ENCODE assay signal across 20 mouse cellular contexts in genomic region chr9:60527051-60527450, GRCm38 (mm10). TPM values are rescaled to one million over a fixed set of nuclear protein-coding genes. Genes with fewer than 3 reads are reported as not detected.
A peak's percentile ranks its signal among the peaks of the same experiment; 100 is the strongest.
DNase-seq lines count a peak whose midpoint lies in the region; ATAC-seq and TF ChIP-seq lines count a peak whose summit lies in the region.
"Had no signal": no experiment of that assay in that cellular context is flagged by ENCODE, and none has a peak within 500 bp of the region (broad histone marks: within the 10 kb centered on the region; RNA-seq: fewer than 3 reads in every experiment).

No protein-coding gene starts in this region.

- H3K79me2 ChIP-seq in myocyte (ENCODE audit: control insufficient read depth, insufficient read depth), result no peaks in the 10 kb centered on the region

- H3K27ac ChIP-seq in heart, embryonic 14.5 days (replicated peaks in 1 of 2; ENCODE audit: control insufficient read depth in 1 of 2, insufficient read depth in 1 of 2, low read depth in 2 of 2, low read length in 2 of 2), result peak overlapping the region; percentile 80 to 89
- peak overlapping the region; percentile 18; the same call in 1 of the 2 replicates for H3K27ac ChIP-seq in lung, embryonic 16.5 days (ENCODE audit: low read length)
- H3K27ac ChIP-seq in forebrain, embryonic 14.5 days (ENCODE audit: low read depth, low read length), result no peak overlapping the region
- H3K27ac ChIP-seq: embryonic facial prominence, embryonic 15.5 days; forebrain, embryonic 15.5 days; hindbrain, embryonic 12.5 days; kidney, postnatal 0 days; limb, embryonic 15.5 days; liver, embryonic 14.5 days; midbrain, embryonic 10.5 days had no signal

- peaks cover 35 to 39% of the 10 kb centered on the region in 2 experiments for H3K4me1 ChIP-seq in heart, embryonic 14.5 days (ENCODE audit: control insufficient read depth in 2 of 2, insufficient read depth in 2 of 2, low read length in 2 of 2)
- H3K4me1 ChIP-seq in lung, embryonic 16.5 days (replicated peaks; ENCODE audit: control insufficient read depth, insufficient read depth, low read length), result peaks cover 16% of the 10 kb centered on the region
- 0 out of 2 replicates have a peak, but pooled peaks cover 2% of the 10 kb centered on the region for H3K4me1 ChIP-seq in lung, adult 2 months (ENCODE audit: control insufficient read depth, insufficient read depth, low read length)
- H3K4me1 ChIP-seq in forebrain, embryonic 14.5 days (ENCODE audit: control insufficient read depth, insufficient read depth, low read length), result no peaks in the 10 kb centered on the region
- H3K4me1 ChIP-seq: forebrain, embryonic 15.5 days had no signal

- H3K4me3 ChIP-seq in heart, embryonic 14.5 days (ENCODE audit: control insufficient read depth in 1 of 2, insufficient read depth in 1 of 2, low read depth in 1 of 2, low read length in 2 of 2), result no peak overlapping the region
- H3K4me3 ChIP-seq in lung, embryonic 16.5 days (ENCODE audit: low read length), result no peak overlapping the region
- H3K4me3 ChIP-seq in lung, adult 2 months (replicated peaks; ENCODE audit: extremely low read depth, low read depth, low read length), result no peak overlapping the region
- H3K4me3 ChIP-seq in myocyte, result no peak overlapping the region
- no peak overlapping the region for H3K4me3 ChIP-seq in forebrain, embryonic 14.5 days (ENCODE audit: low read depth, low read length)
- H3K4me3 ChIP-seq: embryonic facial prominence, embryonic 15.5 days; forebrain, embryonic 15.5 days; hindbrain, embryonic 12.5 days; limb, embryonic 15.5 days; midbrain, embryonic 10.5 days had no signal

- CTCF ChIA-PET in Patski (lab: Charles Lee), result interaction anchor here (0.8 to 2.0 kb wide), 2 partner anchors 9 to 282 kb away, joined by 3 to 4 read pairs; no protein-coding TSS in a partner anchor

- in situ Hi-C loops in Patski (cut with MboI; ENCODE audit: low pct_unique_long_range_greater_than_20kb), result no loop called here

- no peak for TF ChIP-seq CTCF in lung, adult 2 months (IDR thresholded peaks at IDR 0.05; ENCODE audit: insufficient read depth, low read length)
- TF ChIP-seq CTCF in Patski (IDR thresholded peaks at IDR 0.05), result no peak

- DNase-seq in heart, postnatal 36 days, result no peak
- DNase-seq in lung, adult 2 months, result no peak
- no peak for DNase-seq in Patski (ENCODE audit: low read depth, low spot score)
- DNase-seq in forebrain, embryonic 14.5 days (ENCODE audit: low spot score), result no peak
- DNase-seq: cerebellum, adult 9-10 months; kidney, adult 18-20 months; left cerebral cortex, postnatal 4 days; thymus, adult 18-20 months; thymus, postnatal 4 days had no signal

- POLR2A ChIA-PET in Patski (lab: Charles Lee), result no interaction called here

- no peaks in the 10 kb centered on the region for H3K27me3 ChIP-seq in heart, embryonic 14.5 days (ENCODE audit: control insufficient read depth, insufficient read depth, low read length)
- H3K27me3 ChIP-seq in lung, embryonic 16.5 days (ENCODE audit: control insufficient read depth, insufficient read depth, low read depth, low read length), result no peaks in the 10 kb centered on the region
- H3K27me3 ChIP-seq in Patski, result no peaks in the 10 kb centered on the region
- no peaks in the 10 kb centered on the region for H3K27me3 ChIP-seq in myocyte (ENCODE audit: control insufficient read depth, insufficient read depth, insufficient read length)
- 0 out of 2 replicates have a peak, but pooled peaks cover 2% of the 10 kb centered on the region for H3K27me3 ChIP-seq in forebrain, embryonic 14.5 days (replicated peaks; ENCODE audit: control insufficient read depth, insufficient read depth, low read length)
- H3K27me3 ChIP-seq: forebrain, embryonic 15.5 days had no signal

- H3K9ac ChIP-seq in heart, embryonic 14.5 days (ENCODE audit: low read length), result peak overlapping the region; percentile 31; the same call in 1 of the 2 replicates
- no peak overlapping the region for H3K9ac ChIP-seq in lung, embryonic 16.5 days (ENCODE audit: low read length)
- H3K9ac ChIP-seq in forebrain, embryonic 14.5 days (ENCODE audit: low read length), result no peak overlapping the region
- H3K9ac ChIP-seq: embryonic facial prominence, embryonic 15.5 days; forebrain, embryonic 15.5 days; hindbrain, embryonic 12.5 days; limb, embryonic 15.5 days; liver, embryonic 14.5 days had no signal

- peak overlapping the region; percentile 11; the same call in 1 of the 2 replicates for H3K4me2 ChIP-seq in heart, embryonic 14.5 days (ENCODE audit: low read length)
- H3K4me2 ChIP-seq in lung, embryonic 16.5 days (ENCODE audit: low read depth, low read length), result no peak overlapping the region
- peak overlapping the region; percentile 5 for H3K4me2 ChIP-seq in myocyte (ENCODE audit: low read depth)
- H3K4me2 ChIP-seq in forebrain, embryonic 14.5 days (ENCODE audit: low read length), result no peak overlapping the region
- H3K4me2 ChIP-seq: embryonic facial prominence, embryonic 15.5 days; forebrain, embryonic 15.5 days; hindbrain, embryonic 12.5 days; limb, embryonic 15.5 days had no signal

- no peak for TF ChIP-seq POLR2A in lung, adult 2 months (IDR thresholded peaks at IDR 0.05; ENCODE audit: borderline replicate concordance, extremely low read depth, low read depth, low read length)
- no peak for TF ChIP-seq POLR2A in myocyte (IDR thresholded peaks at IDR 0.05; ENCODE audit: insufficient read length, low read depth)

- no peaks in the 10 kb centered on the region for H3K9me3 ChIP-seq in heart, embryonic 14.5 days (ENCODE audit: control insufficient read depth, low read length)
- no peaks in the 10 kb centered on the region for H3K9me3 ChIP-seq in lung, embryonic 16.5 days (ENCODE audit: control insufficient read depth, low read length)
- no peaks in the 10 kb centered on the region for H3K9me3 ChIP-seq in forebrain, embryonic 14.5 days (replicated peaks; ENCODE audit: control insufficient read depth, low read length)
- H3K9me3 ChIP-seq: embryonic facial prominence, embryonic 15.5 days; forebrain, embryonic 15.5 days; hindbrain, embryonic 12.5 days; limb, embryonic 15.5 days; midbrain, embryonic 10.5 days had no signal

- H3K36me3 ChIP-seq in heart, embryonic 14.5 days (ENCODE audit: control insufficient read depth, insufficient read depth, low read length), result no peaks in the 10 kb centered on the region
- H3K36me3 ChIP-seq in lung, embryonic 16.5 days (ENCODE audit: control insufficient read depth, insufficient read depth, low read length), result no peaks in the 10 kb centered on the region
- H3K36me3 ChIP-seq in myocyte (ENCODE audit: control insufficient read depth, insufficient read depth), result no peaks in the 10 kb centered on the region
- H3K36me3 ChIP-seq in forebrain, embryonic 14.5 days (ENCODE audit: control insufficient read depth, insufficient read depth, low read length), result no peaks in the 10 kb centered on the region
- H3K36me3 ChIP-seq: embryonic facial prominence, embryonic 15.5 days; forebrain, embryonic 15.5 days; hindbrain, embryonic 12.5 days; limb, embryonic 15.5 days; midbrain, embryonic 10.5 days had no signal

- no peak overlapping the region for H3ac ChIP-seq in myocyte (ENCODE audit: control insufficient read depth, insufficient read length)

- 40% methylated on average over 5 of the region's 5 CpGs for WGBS in heart, embryonic 14.5 days
- 34% methylated on average over 5 of the region's 5 CpGs for WGBS in lung, embryonic 16.5 days
- 42% methylated on average over 5 of the region's 5 CpGs for WGBS in lung, adult 2 months
- 82% methylated on average over 5 of the region's 5 CpGs for WGBS in forebrain, embryonic 14.5 days

- intact Hi-C loops in heart, postnatal 36 days (cut with DNase I), result no loop called here

- no peak for ATAC-seq in heart, embryonic 14.5 days (ENCODE audit: insufficient number of reproducible peaks, insufficient read depth, low FRiP score, low read depth)
- no peak for ATAC-seq in lung, embryonic 16.5 days (ENCODE audit: low read depth)
- peak; percentile 64 for ATAC-seq in Patski
- ATAC-seq in forebrain, embryonic 14.5 days, result no peak
- ATAC-seq: forebrain, embryonic 15.5 days; inflammation-experienced regulatory T-cells, adult 6 months had no signal

TF ChIP-seq in myocyte, 11 proteins besides CTCF, POLR2A, EP300 and RAD21:
- TF ChIP-seq MYOG (IDR thresholded peaks at IDR 0.05; ENCODE audit: control insufficient read depth in 1 of 3, insufficient read depth in 1 of 3, insufficient read length in 2 of 3, low read depth in 2 of 3), result no peak
- TF ChIP-seq SRF (IDR thresholded peaks at IDR 0.05; ENCODE audit: control insufficient read depth, insufficient read length, low read depth), result peak; percentile 62

RNA-seq across cellular contexts. Expression of gene Thsd4, which starts 5.2 kb away (rescaled TPM):
- polyA plus RNA-seq in heart, embryonic 14.5 days (2014; fragmentation: Nextera tagmentation; extraction: Ambion mirVana), result 9.4 and 9.5 TPM in 2 replicates
- total RNA-seq in heart, postnatal 36 days (2021), result 1 to 10 TPM; 5.4 to 6.6 TPM
- 6.4 and 7.3 TPM in 2 replicates for polyA plus RNA-seq in lung, embryonic 16.5 days (2015; fragmentation: Nextera tagmentation; extraction: Ambion mirVana)
- polyA plus RNA-seq in lung, adult 2 months (2012; rRNA removed), result 27.2 and 28.1 TPM in 2 replicates
- 1.8 TPM for polyA plus RNA-seq in Patski (2021)
- polyA plus RNA-seq in myocyte (2012; fragmentation: generic; extraction: Trizol), result 1.7 TPM
- 3.4 and 4.9 TPM in 2 replicates for polyA plus RNA-seq in forebrain, embryonic 14.5 days (2014; fragmentation: Nextera tagmentation; extraction: Ambion mirVana)
- polyA plus RNA-seq: inflammation-experienced regulatory T-cells, adult 6 months had no signal

Comparison
In these comparisons a context has a peak if more than half of its experiments do, and no peak if none do; other contexts are left out.
1. H3K4me2 ChIP-seq: peak in heart, embryonic 14.5 days (single experiment) and myocyte (single experiment); none in lung, embryonic 16.5 days (single experiment) and forebrain, embryonic 14.5 days (single experiment).